Mouse (Mus musculus) v-Abl transformed pro-B cells (cell line): ENCODE results near the gene Mepce.
"Not testable (repeated sequence)": the region's sequence is repeated elsewhere in the genome, so short reads cannot be mapped to it uniquely, and the experiment has no call there.

Experiments
- in situ Hi-C, 2 experiments: fragments of 400-800 bp; cut with MboI; formaldehyde crosslinking; loops; one replicate each; pipeline ENCODE4 v1.15.1; 2025; ENCODE audit not compliant: unreplicated experiment in 2 of 2

The Mepce gene

DNA sequence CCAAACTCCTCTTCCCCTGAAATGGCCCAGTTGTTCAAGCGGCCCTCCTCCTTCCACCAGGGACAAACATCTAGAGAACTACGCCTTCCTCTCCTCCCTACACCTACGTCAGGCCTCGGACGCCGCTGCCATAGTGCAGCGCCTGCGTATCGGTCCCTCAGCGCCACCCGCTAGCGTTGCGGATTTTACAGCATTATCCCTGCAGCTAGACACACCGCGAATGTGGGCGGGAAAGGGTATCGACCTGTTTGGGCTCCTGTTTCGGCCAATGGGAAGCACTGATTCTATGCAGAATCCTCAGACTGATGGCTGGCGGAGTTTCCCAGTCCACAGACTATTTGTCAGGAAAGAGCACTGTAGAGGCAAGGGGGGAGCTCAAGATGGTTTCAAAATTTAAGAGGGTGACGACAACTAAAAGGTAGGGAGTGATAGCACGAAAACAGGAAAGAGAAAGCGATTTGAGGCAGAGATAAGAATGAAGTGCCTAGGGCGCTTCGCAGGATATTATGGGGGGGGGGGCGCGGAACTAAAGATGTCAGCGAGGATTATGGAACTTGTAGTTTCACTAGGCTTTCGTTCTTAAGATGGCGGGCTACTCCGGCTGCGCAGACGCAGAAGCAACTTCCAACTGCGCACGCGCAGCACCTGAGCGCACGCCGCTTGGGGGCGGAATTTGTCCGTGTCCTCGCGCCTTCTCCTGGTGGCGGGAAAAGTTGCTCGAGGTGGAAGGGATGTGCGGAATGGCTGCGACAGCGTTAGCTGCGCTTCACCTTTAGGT, at the start of gene Mepce, which contains the start of gene Zcwpw1:
Gene Mepce, minus strand, starts transcription at position 505 of the 778 bp plus-strand sequence.
Gene Zcwpw1, plus strand, starts transcription at position 648 of the 778 bp plus-strand sequence.
- in situ Hi-C loops, result loop anchor here (10.0 kb wide), 2 partner anchors 377 to 473 kb away; partner anchors contain the start of genes Cops6 (in 1 of the 2) and Trip6 (in 1 of the 2)

DNA sequence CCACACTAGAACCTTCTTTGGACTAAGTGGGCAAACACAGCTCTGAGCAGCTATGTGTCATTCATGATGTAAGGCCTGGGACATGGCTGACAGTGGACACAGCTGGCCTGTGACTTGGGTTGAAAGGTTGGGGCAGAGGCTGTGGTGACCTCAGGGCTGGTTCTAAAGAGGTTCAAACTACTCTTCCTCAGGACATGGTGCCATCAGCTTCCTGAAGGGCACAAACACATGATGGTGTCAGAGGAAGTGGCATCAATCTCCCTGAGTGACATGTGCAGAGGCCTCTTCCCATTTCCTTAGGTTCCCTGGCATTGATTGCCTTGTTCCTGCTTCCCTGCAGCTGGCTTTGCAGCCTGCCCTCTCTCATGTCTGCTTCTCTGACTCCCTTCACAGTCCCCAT, 49.7 kb upstream of the Mepce start:
- in situ Hi-C loops, result not testable (repeated sequence)

DNA sequence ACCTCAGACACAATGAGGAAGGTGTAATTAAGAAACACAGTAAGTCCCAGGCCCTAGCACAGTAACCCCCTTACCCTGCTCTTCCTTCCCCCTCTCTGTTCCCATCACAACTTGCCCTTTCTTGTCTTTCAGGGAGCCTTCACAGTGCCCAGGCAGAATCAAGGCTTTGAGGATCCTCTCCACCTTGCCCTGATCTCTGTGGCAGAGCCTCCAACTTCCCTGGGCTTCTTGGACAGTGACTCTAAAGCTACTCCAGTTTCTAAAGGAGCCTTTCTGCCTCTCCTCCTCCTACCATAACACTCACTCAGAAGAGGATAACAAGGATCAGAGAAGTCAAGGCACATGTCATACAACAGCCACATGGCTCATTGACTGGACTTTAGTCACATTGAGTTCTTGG, 49.2 kb upstream of the Mepce start:
- in situ Hi-C loops, result no loop called here

DNA sequence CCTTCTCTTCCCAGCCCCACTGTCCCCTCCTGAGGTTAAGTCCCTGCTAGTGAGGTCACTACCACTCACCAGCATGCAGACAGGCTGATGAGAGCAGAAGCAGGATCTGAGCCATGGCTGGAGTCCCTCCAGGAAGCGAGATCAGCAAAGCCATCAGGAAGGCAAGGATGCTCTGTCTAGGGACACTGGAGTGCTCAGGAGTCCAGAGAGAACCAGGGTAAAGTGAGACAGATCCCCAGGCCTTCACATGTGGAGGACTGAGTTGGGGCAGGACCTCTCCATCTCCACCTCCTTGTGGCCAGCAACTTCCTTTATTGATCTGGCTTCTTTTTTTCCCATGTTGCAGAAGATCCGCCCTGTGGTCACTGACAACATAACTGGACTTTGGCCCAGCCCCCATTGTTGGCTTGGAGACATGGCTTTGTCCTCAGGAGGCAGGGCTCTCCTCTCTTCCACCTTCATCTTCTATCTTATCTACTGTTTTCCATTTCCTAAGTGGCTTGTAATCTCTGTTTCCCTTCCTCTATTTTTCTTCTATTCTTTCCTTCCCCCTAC, 48.6 kb upstream of the Mepce start, which contains the start of gene Pilra:
Gene Pilra, minus strand, starts transcription at position 316 of the 555 bp plus-strand sequence.
- in situ Hi-C loops, result not testable (repeated sequence)

DNA sequence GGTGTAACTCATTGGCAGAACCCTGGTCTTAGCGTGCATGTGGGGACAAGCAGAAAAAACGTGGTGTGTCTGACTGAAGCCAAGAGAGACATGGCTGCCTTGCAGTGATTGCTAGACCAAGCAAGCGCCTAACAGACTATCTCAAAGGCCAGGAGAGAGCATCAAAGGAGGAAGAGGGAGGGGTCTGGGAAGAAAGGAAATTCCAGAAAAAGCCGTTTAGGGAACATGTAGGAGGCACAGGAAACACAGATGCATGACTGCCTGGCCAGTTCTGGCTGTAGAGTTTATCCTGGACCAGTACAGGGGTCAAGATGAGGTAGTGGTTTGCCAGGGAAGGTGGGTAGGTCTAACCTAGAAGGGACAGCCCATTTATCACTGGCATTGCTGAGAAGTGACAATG, 46.0 kb upstream of the Mepce start:
- in situ Hi-C loops, result no loop called here

DNA sequence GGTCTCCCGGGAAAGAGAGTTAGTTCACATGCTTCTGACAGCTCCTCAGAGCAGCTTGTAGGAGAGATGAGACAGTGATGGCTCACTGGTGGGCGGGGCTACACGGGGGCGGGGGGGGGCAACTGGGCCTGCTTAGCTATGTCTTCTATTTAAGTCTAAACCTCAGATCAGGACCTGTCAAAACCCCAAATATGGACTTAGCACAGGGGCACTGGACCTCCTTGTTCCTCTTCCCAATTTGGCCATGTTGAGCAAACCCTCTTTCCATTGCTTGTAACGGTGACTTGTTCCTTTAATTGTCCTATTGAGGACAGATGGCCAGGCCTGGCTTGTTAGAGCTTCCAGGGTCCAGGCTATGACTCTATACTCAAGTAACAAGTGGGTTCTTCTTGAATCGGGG, 44.1 kb upstream of the Mepce start:
- in situ Hi-C loops, result no loop called here

DNA sequence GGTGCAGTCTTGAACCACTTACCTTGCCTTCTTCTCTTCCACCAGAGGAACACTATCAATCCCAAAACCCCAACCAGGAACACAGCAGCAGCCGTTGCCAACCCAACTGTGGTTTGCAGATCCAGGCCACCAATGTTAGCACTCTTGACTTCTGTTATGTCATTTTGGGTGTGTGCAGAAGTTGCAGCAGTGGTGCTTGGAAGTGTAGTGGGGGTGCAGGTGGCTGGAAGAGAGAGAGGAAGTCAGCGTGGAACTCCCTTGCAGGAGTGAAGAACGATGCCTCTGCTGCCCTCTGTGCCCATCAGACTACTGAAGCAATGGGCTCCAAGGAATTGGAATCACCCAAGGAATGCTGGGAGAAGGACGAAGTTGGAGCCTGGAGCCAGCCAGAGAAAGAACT, 43.7 kb upstream of the Mepce start:
- in situ Hi-C loops, result no loop called here

DNA sequence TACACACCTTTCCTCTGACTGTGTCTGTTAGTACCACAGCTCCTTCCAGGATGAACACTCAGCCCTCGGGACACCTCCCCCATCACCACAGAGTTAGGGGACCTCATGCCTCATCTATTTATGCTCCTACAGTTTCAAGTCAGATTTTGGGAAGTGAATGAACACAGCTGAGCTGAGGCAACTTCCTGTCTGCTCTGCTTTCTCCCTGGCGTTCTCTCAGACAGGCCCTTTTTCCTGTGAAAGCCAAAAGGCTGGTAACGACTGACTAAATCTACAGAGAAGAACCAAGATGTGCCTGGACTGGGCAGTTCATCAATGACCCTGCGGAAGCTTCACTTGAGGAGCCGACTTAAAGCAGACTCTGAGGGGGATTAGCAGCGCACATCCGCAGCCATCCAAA, 42.8 kb upstream of the Mepce start:
- in situ Hi-C loops, result no loop called here

DNA sequence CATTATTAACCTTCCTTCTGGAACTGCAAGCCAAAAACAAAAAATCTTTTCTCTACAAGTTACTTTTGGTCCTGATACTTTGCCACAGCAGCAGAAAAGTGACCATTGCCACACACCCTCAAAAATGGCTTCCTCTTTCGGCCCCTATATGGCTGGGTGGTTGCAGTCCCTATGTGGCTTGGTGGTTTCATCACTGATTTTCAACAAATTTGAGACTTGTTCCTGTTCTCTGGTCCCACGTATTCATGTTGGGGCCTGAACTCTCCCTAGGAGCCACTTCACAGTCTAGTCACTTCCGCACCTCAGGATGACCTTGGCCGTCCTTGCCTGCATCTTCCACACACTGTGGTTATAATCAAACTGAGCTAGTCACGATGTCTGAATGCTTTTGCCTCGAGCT, 41.2 kb upstream of the Mepce start:
- in situ Hi-C loops, result no loop called here

DNA sequence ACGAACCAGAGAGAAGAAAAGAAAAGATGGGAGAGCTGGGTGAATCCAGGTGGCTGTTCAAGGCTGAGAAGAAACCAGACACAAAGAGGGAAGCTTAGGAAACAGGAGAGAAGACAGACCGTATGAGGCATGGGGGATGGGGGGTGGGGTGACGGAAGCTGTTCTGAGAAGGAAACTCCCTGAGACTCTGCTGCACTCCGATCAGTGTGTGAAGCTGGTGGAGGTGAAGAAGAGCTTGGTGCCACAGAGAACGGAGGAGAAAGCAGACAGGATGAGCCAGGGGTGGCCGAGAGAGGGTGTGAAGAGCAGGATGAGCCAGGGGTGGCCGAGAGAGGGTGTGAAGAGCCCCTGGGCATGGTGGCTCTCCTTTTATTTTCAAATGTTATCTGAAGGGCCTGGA, 39.0 kb upstream of the Mepce start:
- in situ Hi-C loops, result no loop called here

DNA sequence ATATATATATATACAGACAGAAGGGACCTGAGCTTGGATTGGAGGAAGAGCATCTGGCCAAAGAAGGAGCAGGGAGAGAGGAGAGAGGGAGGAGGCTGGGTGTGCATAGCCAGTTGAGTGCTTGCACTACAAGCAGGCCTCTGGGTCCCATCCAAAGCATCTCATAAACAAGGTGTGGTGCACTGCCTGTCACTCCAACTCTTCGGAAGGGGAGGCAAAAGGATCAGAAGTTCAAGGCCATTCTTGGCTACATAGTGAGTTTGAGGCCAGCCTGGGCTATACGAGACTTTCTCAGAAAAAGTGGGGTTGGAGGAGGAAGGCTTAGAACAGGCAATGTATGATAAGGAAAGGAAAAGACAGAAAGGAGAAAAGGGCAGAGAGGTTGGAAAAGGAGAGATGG, 38.5 kb upstream of the Mepce start:
- in situ Hi-C loops, result no loop called here

DNA sequence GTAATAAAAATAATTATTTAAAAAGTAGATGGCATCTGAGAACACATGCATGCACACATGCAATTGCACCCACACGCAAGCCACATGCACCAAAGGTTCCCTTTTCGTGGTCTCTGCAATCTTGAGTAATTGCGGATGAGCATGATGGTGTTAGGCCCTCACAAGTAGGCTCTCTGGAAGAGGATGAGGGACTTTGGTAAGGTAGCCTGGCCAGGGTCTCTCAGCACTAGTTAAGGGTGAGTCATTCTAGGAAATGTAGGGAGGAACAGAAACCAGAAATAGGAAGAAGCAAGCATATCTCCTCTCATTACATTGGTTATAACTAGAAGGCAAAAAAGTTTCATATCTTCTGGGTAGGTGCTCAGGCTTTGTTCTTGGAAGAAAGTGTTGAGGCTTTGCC, 37.6 kb upstream of the Mepce start:
- in situ Hi-C loops, result no loop called here

DNA sequence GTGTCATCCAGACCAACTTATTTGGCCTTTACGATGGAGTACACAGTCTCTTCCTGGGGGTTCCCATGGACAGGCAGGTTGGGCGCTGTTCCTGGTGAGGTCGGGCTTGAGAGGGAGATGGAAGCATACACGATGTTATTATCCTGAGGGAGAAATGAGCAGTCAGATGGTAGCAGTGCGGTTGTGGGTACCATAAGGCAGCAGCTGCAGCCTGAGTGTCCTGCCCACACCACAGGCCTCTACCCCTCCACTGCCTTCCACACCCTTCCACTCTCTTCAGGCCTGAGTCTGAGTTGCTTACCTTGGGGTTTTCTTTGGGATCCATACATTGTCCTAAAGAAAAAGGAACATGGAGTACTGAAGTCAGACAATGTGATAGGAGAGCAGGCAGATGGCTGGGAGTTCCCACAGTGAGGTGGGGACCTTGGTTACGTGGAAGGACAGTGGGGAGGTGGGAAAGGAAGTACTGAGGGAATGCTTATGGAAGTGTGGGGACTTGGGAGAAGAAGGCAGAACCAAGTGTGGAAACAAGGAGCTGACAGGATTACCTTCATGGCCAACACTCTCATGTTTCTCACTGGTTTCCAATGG, 36.1 kb upstream of the Mepce start:
- in situ Hi-C loops, result loop anchor here in 1 of 2 experiments (25.0 kb wide), 1 partner anchor 264 kb away; the partner anchor contains the start of gene Zkscan1

DNA sequence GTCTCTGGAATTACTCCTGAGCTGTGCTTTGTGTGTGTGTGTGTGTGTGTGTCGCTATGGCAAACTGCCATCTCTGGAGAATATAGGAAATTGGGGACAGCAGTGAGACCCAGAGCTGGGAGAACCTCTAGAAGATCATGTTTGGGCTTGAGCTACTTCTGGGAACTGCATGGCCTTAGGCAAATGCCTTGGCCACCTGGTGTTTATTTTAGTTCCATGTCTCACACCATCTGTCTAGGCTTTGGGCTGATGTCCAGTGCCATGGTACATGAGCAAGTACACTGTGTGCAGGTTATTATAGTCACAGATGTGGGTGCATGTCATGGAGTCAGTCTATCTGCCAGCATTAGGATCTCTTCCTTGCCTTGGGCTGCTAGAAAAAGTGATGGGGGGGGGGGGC, 35.1 kb upstream of the Mepce start:
- in situ Hi-C loops, result loop anchor here in 1 of 2 experiments (25.0 kb wide), 1 partner anchor 265 kb away; the partner anchor contains the start of gene Zkscan1

DNA sequence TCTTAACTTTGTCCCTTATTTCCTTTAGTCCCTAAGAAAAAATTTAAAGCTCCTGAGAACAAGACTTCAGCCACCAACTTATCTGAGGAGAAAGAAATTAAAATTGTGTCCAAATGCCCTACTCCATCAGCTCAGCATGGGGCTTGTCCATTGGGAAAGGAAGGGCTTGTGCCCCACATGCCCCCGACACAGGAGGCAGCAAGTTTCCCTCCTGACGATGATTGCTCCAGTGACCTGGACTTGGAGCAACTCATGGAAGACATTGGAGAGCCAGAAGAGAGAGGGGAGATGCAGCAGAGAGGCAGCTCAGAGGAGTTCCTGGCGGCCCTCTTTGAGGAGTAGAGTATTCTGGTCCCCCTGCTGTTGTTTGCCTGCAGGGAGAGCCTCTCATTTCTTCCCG, 34.7 kb upstream of the Mepce start:
- in situ Hi-C loops, result loop anchor here in 1 of 2 experiments (25.0 kb wide), 1 partner anchor 265 kb away; the partner anchor contains the start of gene Zkscan1

DNA sequence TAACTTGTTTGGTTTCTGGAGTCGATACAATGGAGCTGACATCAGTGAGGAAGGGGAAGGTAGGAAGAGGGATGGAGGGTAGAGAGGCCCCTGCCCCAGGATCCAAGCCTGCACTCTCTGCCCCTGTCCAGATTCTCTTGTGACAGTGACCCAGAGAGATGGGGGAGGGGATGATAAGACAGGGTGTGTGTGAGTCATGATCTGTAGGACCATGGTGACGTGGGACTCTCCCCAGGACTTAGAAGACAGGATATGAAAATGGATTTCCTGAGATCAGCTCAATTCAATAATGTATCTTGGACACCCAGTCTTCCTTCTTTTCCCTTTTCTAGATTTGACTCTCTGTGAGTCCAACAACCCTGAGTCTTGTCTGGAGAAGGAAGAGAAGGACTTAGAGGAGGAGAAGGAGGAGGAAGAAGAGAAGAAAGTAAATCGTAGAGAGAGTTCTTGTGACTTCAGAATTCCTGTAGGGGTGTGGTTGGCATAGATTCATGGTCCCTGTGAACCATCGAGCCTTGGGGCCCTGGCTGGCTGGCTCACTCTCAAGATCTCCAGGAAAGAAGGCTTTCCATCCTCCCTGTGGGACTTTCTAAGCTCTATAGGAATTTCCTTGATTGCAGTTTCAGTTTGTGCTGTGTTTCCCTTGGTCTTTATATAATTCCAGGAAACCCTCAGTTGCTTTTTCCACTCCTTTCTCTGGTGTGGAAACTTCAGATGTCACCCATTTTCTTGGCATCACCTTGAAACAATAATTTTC, 30.2 kb upstream of the Mepce start:
- in situ Hi-C loops, result loop anchor here in 1 of 2 experiments (25.0 kb wide), 1 partner anchor 270 kb away; the partner anchor contains the start of gene Zkscan1

DNA sequence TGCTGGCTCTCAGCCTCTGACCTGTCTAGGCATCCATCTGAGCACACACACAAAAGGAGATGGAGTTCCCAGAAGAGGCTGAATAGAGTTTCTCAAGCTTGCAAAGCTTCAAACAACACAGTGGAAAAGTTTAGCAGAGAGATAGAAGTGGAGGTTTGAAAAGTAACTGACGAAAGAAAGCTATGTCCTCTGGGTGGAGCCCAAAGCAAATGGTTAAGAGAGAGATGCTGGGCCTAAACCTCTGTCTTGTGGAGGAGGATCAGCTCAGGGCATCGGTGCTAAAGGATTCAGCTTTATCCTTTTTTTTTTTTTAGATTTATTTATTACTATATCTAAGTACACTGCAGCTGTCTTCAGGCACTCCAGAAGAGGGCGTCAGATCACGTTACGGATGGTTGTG, 20.9 kb upstream of the Mepce start:
- in situ Hi-C loops, result loop anchor here in 1 of 2 experiments (25.0 kb wide), 1 partner anchor 279 kb away; the partner anchor contains the start of gene Zkscan1

DNA sequence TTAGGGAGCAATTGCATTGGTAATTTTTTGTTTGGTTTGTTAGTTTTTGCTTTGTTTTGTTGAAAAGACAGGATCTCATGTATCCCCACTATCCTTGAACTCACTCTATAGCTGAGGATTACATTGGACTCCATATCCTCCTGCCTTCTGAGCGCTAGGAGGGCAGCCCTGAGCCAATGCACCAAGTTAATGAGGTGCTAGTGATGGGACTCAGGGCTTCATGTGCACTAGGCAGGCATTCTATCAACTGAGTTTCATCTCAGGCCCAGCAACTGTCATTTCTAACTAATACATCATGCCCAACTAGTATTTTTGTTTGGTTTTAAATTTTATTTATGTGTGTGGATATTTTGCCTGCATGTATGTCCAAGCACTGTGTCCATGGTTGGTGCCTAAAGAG, 18.7 kb upstream of the Mepce start:
- in situ Hi-C loops, result loop anchor here in 1 of 2 experiments (25.0 kb wide), 1 partner anchor 281 kb away; the partner anchor contains the start of gene Zkscan1

DNA sequence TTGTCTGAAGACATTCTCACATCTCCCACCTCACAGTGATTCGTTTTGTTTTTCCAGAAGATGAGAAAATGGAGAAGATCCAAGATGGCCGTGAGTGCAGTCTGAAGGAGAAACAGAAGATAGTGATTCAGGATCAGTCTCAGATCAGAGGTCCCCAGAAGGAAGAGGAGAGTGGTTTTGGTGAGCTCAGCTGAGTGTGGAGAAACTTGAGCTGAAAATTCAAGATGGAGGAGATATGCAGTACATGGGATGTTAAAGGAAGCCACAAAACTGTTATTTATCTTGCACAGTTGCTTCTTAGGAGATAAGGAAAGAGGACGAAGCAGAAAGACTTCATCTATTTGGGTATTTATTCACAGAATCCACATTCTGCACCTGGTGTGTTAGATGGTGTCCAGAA, 13.5 kb upstream of the Mepce start:
- in situ Hi-C loops, result loop anchor here in 1 of 2 experiments (25.0 kb wide), 1 partner anchor 286 kb away; the partner anchor contains the start of gene Zkscan1

DNA sequence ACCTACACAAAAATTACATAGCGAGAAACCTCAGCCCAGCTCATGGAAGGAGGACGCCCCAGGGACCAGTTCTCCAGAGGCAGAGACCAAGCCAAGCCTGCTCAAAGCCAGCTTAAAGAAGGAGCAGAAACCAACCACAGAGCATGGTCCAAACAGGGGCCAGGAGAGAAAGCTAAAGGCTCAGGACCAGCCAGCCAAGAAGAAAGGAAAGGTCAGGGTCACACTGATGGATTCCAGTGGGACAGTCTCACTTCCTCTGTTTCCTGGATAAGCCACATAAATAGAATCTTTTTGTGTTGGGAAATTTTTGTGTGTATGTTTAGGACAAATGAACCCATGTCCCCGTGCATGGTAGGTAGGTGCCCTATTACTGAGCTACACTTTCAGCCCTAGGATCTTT, 9.2 kb upstream of the Mepce start:
- in situ Hi-C loops, result loop anchor here in 1 of 2 experiments (10.0 kb wide), 1 partner anchor 318 kb away; the partner anchor contains the start of gene Zscan21
